Mouse (Mus musculus) regulatory T cell (primary cell): ENCODE data around the gene Thsd4.

Experiments
- in situ Hi-C: fragments of 300-600 bp; cut with MboI, MseI; formaldehyde crosslinking; loops from one replicate; pipeline ENCODE4 v1.15.1; 2025; ENCODE audit warnings: high pct_unique_total_duplicates

Gene Thsd4

DNA sequence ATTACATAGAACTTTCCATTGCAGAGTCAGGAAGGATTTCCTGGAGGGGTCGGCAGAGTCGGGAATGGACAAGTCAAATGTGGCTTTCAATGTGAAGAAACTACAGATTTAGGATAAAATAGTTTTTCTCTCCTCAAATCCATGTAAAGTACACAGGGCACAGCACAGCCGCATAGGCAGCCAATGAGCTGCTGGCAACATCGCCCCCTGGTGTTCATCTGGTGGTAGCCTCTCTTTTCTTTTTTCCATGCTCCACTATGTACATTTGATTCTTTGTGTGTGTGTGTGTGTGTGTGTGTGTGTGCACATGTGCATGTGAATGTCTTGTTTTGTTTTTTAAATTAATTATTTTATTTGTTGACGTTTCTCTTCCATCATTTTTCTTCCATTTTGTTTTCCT, 433.7 kb downstream of the Thsd4 start:
- in situ Hi-C loops: loop anchor here (5.0 kb wide), 1 partner anchor 366 kb away; no protein-coding TSS in a partner anchor

- in situ Hi-C loops: no loop called here
These were observed 439.7 kb downstream of the Thsd4 start for GRCm38 (mm10) chr9:60082107-60082581.

DNA sequence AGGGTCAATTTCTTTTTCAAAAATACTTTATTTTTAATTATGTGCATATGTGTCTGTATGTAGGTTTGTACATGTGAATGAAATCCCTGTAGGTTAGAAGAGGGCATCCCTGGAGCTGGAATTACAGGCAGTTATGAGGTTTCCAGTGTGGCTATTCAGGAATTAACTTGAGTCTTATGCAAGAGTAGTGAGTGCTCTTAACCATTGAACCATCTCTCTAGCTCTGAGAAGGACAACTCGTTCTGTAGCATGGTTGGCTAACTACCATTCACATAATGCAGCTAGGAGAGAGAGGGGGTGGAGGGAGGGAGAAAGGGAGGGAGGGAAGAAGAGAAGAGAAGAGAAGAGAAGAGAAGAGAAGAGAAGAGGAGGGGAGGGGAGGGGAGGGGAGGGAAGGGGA, 444.1 kb downstream of the Thsd4 start:
- in situ Hi-C loops: no loop called here

DNA sequence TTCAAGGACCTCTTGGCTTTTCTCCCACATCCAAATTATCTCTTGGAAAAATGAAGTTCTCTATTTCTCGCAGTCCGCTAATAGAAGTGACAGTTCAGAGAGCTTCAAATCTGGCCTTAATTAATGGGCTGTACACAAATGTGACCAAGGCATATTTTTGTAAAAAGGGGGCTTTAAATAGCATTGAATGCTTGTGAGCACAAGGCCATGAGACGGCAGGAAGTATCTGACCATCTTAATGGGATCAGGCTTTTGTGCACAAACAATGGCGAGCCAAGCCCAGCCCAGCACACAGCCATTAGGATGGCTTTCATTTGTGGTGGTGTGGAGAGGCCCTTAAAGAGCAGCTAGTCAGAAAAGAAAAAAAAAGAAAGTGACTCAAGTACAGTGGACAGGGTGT, 445.4 kb downstream of the Thsd4 start:
- in situ Hi-C loops: no loop called here

GRCm38 (mm10) chr9:60071620-60072263, 450.1 kb downstream of the Thsd4 start:
- in situ Hi-C loops: no loop called here

DNA sequence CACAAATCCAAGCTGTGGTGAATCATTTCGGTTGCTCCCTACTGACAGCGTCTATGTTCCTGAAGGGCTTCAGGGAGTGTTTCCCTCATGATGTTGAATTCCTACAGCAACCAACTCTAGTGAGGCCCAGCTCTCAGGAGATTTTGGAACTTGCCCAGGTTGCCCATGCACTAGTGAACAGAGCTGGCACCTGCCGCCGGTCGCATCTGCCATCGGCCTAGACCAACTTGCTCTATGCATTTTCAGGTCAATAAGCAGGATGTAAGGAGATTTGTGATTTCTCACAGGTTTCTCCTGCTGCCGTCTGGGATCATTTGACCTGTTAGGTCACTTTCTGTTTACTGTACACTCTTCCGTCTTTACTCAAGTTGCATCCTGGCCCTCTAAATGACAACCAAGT, 454.6 kb downstream of the Thsd4 start:
- in situ Hi-C loops: no loop called here

DNA sequence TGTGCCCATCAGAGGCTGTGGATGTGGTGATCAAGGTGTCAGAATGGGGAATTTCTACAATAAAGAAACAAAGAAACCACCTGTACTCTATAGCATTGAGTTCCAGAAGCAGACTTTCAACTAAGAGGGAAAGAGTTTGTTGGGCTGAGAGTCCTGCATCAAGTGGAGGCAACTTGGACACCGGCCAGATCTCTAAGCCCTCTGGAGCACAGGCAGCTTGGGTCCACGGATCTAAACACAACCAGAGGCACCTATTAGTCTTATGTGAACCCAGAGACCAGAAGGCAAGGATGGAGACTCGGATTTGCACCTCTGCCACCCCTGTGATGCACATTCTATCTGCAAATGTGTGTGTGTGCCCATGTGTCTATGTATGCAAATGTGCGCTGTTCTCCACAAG, 456.7 kb downstream of the Thsd4 start:
- in situ Hi-C loops: no loop called here

- in situ Hi-C loops: no loop called here
These were observed 458.6 kb downstream of the Thsd4 start for GRCm38 (mm10) chr9:60063191-60063720.

GRCm38 (mm10) chr9:60056131-60056530, 465.7 kb downstream of the Thsd4 start:
- in situ Hi-C loops: no loop called here

DNA sequence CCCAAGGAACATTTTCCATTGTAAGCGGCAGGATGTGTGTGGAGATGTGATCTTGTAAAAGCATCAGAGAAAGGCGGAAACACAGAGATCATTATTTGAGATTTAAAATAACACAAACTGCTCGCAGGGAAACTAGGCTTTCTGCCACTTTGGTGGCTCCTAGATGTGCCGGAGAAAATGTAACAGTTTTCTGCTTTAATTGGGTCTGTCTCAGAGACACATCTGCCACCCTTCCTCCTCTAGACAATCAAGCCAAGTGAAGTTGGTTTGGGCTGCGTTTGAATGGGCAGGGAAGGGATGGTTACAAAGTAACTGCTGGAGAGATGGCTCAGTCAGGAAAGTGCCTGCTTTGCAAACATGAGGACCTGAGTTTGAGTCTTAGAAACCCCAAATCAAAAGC, 466.9 kb downstream of the Thsd4 start:
- in situ Hi-C loops: no loop called here

- in situ Hi-C loops: no loop called here
These were observed 468.7 kb downstream of the Thsd4 start for GRCm38 (mm10) chr9:60053117-60053516.

- in situ Hi-C loops: no loop called here
These were observed 469.4 kb downstream of the Thsd4 start for GRCm38 (mm10) chr9:60052415-60052814.

- in situ Hi-C loops: no loop called here
These were observed 478.7 kb downstream of the Thsd4 start for GRCm38 (mm10) chr9:60043175-60043574.

- in situ Hi-C loops: no loop called here
These were observed 487.0 kb downstream of the Thsd4 start for GRCm38 (mm10) chr9:60034883-60035282.

DNA sequence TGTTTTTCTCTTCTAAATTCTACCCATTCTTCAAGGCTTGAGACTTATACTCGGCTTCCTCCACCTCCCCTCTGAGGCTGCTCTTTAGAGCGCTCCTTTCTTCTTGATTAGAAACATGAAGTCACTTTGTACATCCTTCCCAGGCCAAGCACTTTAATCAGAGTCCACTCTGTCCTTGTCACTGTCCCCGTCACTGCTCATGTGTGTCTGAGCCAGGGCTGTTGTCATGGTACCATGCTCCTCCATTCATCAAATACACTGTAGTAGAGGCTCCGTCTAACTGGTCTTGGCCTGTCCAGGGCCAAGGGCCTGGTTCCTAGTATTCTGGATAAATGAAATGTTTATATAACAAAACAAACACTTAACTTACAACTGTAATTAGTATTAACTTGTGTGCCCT, 494.6 kb downstream of the Thsd4 start:
- in situ Hi-C loops: no loop called here

DNA sequence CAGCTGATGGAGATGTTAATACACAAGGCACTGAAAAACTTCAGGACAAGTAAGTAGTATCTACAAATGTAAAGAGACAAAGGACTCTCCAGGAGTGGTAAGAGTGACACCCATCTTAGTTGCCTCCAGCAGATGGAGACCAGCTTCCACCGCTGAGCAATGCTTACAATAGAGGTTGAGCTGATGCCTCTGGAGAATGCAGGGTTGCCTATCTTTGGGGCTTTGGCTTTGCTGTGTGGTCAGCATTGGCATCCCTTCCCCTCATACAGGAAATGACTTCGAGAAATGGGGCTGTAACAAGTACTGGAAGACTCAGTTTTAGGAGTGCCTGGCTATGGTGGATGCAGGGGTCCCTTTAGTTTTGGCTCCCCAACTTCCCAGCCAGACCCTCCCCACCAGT, 495.1 kb downstream of the Thsd4 start:
- in situ Hi-C loops: no loop called here

GRCm38 (mm10) chr9:60025919-60026318, 495.9 kb downstream of the Thsd4 start:
- in situ Hi-C loops: no loop called here

DNA sequence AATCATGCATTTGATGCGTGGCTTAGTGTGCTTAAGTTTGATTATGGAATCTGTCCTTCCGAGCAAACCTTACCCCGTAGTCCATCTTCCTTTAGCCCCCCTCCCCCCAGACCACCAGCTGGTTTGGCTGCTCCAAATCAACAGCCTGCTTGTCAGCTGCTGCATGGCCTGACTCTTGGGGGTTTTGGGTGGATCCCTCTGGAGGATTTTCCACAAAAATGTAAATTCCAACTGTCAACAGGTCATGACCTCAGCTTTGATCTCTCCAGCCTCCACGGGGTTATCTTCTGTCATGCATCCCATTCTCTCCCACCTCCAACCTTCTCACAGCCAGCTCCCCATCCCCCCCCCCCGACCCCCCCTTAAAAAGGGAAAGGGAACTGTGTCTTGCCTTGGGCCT, 496.9 kb downstream of the Thsd4 start:
- in situ Hi-C loops: no loop called here

- in situ Hi-C loops: no loop called here
These were observed 497.3 kb downstream of the Thsd4 start for GRCm38 (mm10) chr9:60024545-60024944.

DNA sequence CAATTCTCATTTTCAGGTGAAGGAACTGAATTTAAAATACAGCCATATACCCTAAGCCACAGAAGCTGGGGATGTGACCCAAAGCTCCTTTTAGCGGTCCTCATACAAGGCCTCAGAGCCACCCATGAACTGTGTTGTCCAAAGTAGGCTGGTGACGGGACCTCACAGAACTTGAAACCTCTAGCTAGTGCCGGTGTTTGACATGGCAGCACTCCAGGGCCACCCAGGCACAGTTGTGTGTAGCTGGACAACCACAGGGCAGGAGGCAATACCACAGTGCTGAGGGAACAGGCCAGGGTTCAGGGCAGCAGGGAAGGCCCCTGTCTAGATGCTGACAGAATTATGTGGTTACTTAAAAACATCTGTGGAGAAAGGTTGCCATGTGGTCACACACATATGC, 499.5 kb downstream of the Thsd4 start:
- in situ Hi-C loops: no loop called here

DNA sequence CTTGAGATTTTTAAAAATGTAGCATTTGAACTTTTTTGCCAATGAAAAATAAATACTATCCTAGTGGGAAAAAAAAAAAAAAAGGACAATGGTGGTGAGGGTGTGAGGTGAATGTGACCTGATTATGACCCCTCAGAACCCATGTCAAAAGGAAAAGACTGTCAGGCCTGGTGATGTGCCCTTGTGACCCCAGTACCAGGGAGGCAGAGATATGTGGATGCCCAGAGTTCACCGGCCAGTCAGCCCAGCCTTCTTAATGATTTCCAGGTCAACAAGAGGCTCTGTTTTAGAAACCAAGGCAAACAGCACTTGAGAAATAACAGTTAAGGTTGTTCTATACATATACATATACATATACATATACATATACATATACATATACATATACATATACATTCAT, 501.4 kb downstream of the Thsd4 start:
- in situ Hi-C loops: no loop called here

- in situ Hi-C loops: no loop called here
These were observed 511.6 kb downstream of the Thsd4 start for GRCm38 (mm10) chr9:60010285-60010684.

DNA sequence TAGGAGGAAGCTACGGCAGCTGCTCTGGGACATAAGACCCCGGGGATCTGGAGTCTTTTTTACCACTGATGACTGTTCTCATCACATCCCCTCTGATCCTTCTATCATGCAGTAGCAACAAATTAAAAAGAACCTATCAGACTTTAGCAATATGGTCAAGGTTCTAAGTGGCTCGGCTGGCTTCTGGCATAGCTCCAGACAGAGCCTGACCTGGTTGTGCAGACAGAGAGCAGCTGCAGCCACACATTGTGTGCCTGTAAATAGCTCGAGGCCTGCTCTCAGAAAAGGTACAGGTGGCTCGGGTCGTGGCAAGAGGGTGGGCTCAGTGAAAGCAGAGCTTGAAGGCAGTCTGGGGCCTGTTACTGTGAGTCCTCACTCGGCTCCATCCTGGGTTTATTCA, 512.9 kb downstream of the Thsd4 start:
- in situ Hi-C loops: no loop called here

- in situ Hi-C loops: no loop called here
These were observed 519.5 kb downstream of the Thsd4 start for GRCm38 (mm10) chr9:60002323-60002722.
